Mouse (Mus musculus) adrenal gland, postnatal 36 days (tissue): ENCODE results near the gene Ncam1. TPM values are rescaled to one million over a fixed set of nuclear protein-coding genes. Genes with fewer than 3 reads are reported as not detected.
A peak's percentile ranks its signal among the peaks of the same experiment; 100 is the strongest.

Experiments used
- DNase-seq, 2 experiments: peaks; one replicate each; pipeline ENCODE4 v3.0.0; 2021; ENCODE audit warnings: mixed read lengths in 1 of 2
- total RNA-seq, 2 experiments: library from RNA; stranded (reverse); gene quantifications; 2 replicates each; pipeline ENCODE4 v1.2.3; 2021

The Ncam1 gene
- total RNA-seq, 2 experiments from 2014 or later, result 37.5 to 40.2 TPM

GRCm38 (mm10) chr9:49565846-49566245 is 232.9 kb downstream of the Ncam1 start:
- DNase-seq, result no peak

- no peak for DNase-seq
Observed at GRCm38 (mm10) chr9:49558941-49559340, 239.8 kb downstream of the Ncam1 start.

- DNase-seq, result no peak
Observed at GRCm38 (mm10) chr9:49551353-49551752, 247.4 kb downstream of the Ncam1 start.

GRCm38 (mm10) chr9:49542593-49542992 is 256.1 kb downstream of the Ncam1 start:
- DNase-seq, result no peak

- DNase-seq, result peak; percentile 41 to 63
Observed at GRCm38 (mm10) chr9:49537814-49538213, 260.9 kb downstream of the Ncam1 start.

GRCm38 (mm10) chr9:49536593-49536992 is 262.1 kb downstream of the Ncam1 start:
- DNase-seq, result no peak

- DNase-seq, result no peak
Observed at GRCm38 (mm10) chr9:49534958-49535357, 263.8 kb downstream of the Ncam1 start.

GRCm38 (mm10) chr9:49533912-49534491 is 264.7 kb downstream of the Ncam1 start:
- no peak for DNase-seq

- DNase-seq, result no peak
Observed at GRCm38 (mm10) chr9:49533455-49533854, 265.3 kb downstream of the Ncam1 start.

- DNase-seq, result no peak
Observed at GRCm38 (mm10) chr9:49531833-49532232, 266.9 kb downstream of the Ncam1 start.

GRCm38 (mm10) chr9:49531257-49531656 is 267.5 kb downstream of the Ncam1 start:
- no peak for DNase-seq

GRCm38 (mm10) chr9:49530739-49531138 is 268.0 kb downstream of the Ncam1 start:
- no peak for DNase-seq

GRCm38 (mm10) chr9:49529366-49529959 is 269.3 kb downstream of the Ncam1 start:
- no peak for DNase-seq

- peak; percentile 15 to 27 for DNase-seq
Observed at GRCm38 (mm10) chr9:49528943-49529342, 269.8 kb downstream of the Ncam1 start.

GRCm38 (mm10) chr9:49528026-49528425 is 270.7 kb downstream of the Ncam1 start:
- no peak for DNase-seq

- no peak for DNase-seq
Observed at GRCm38 (mm10) chr9:49527340-49527739, 271.4 kb downstream of the Ncam1 start.

- no peak for DNase-seq
Observed at GRCm38 (mm10) chr9:49524721-49525120, 274.0 kb downstream of the Ncam1 start.

- no peak for DNase-seq
Observed at GRCm38 (mm10) chr9:49523881-49524280, 274.8 kb downstream of the Ncam1 start.

GRCm38 (mm10) chr9:49514306-49514705 is 284.4 kb downstream of the Ncam1 start:
- DNase-seq, result no peak

- DNase-seq, result no peak
Observed at GRCm38 (mm10) chr9:49510666-49511065, 288.1 kb downstream of the Ncam1 start.

- DNase-seq, result no peak
Observed at GRCm38 (mm10) chr9:49509628-49510027, 289.1 kb downstream of the Ncam1 start.

GRCm38 (mm10) chr9:49509094-49509493 is 289.6 kb downstream of the Ncam1 start:
- DNase-seq, result no peak

GRCm38 (mm10) chr9:49507829-49508585 is 290.7 kb downstream of the Ncam1 start:
- peak in 1 of 2 experiments; percentile 32 for DNase-seq
